Mouse (Mus musculus) liver, adult (tissue): Measurements from ENCODE around the gene Cand1.

Source experiments
- GATA4 ChIP-seq: IDR thresholded peaks from 2 replicates; pipeline ENCODE4 v1.6.1; 2014; ENCODE audit warnings: mild to moderate bottlenecking, low read length; ENCODE audit not compliant: insufficient replicate concordance

Cand1 gene

GRCm38 (mm10) chr10:119167858-119168257 lies 72.0 kb downstream of the Cand1 start:
- TF ChIP-seq GATA4, result no peak

GRCm38 (mm10) chr10:119165051-119165450 lies 74.8 kb downstream of the Cand1 start:
- no peak for TF ChIP-seq GATA4

GRCm38 (mm10) chr10:119161820-119162382 lies 78.0 kb downstream of the Cand1 start:
- TF ChIP-seq GATA4, result peak; percentile 22; the same call in 1 of the 2 replicates

GRCm38 (mm10) chr10:119160161-119160560 lies 79.7 kb downstream of the Cand1 start:
- TF ChIP-seq GATA4, result peak; percentile 47; the same call in 1 of the 2 replicates

GRCm38 (mm10) chr10:119149261-119149660 lies 90.6 kb downstream of the Cand1 start:
- no peak for TF ChIP-seq GATA4
